Mouse (Mus musculus): ENCODE measurements around the gene Rcn3. TPM values are rescaled to one million over a fixed set of nuclear protein-coding genes. Genes with fewer than 3 reads are reported as not detected.
"Not testable (repeated sequence)": the region's sequence is repeated elsewhere in the genome, so short reads cannot be mapped to it uniquely, and the experiment has no call there.

Gene Rcn3
- polyA plus RNA-seq, 1 experiment from 2014 or later = 17.9 TPM

- Histone ChIP-seq H3K9me3 (ENCODE audit: low read length) (no peaks in the 10 kb centered on the region), H3K27me3 (ENCODE audit: insufficient read depth, low read length) (no peaks in the 10 kb centered on the region), H3K36me3 (replicated peaks; ENCODE audit: insufficient read depth, low read length) (no peaks in the 10 kb centered on the region), H3K9ac (replicated peaks) (peak overlapping the region; percentile 70), H3K4me3 (ENCODE audit: low read depth, low read length) (peak overlapping the region; percentile 53), H3K4me1 (ENCODE audit: insufficient read depth) (peaks cover 15% of the 10 kb centered on the region), H3K4me2 (ENCODE audit: low read depth, low read length) (peak overlapping the region; percentile 75), H3K27ac (ENCODE audit: low read depth) (no peak overlapping the region)
- 42% methylated on average over 11 of the region's 11 CpGs for WGBS (ENCODE audit: insufficient replicate concordance)
- DNase-seq = no peak
- ATAC-seq = no peak
- TF ChIP-seq EP300 (IDR thresholded peaks at IDR 0.05; ENCODE audit: low read depth) = no peak
- no peak for TF ChIP-seq CTCF (IDR thresholded peaks at IDR 0.05; ENCODE audit: low read depth)
These were observed 10.4 kb upstream of the Rcn3 start for GRCm38 (mm10) chr7:45102441-45102840.

GRCm38 (mm10) chr7:45100046-45100445 lies 8.0 kb upstream of the Rcn3 start:
- no peak for DNase-seq
- Histone ChIP-seq H3K36me3 (replicated peaks; ENCODE audit: insufficient read depth, low read length) (no peaks in the 10 kb centered on the region), H3K4me1 (ENCODE audit: insufficient read depth) (peaks cover 15% of the 10 kb centered on the region), H3K4me3 (ENCODE audit: low read depth, low read length) (no peak overlapping the region), H3K27ac (ENCODE audit: low read depth) (no peak overlapping the region), H3K27me3 (ENCODE audit: insufficient read depth, low read length) (no peaks in the 10 kb centered on the region), H3K9ac (replicated peaks) (no peak overlapping the region), H3K9me3 (ENCODE audit: low read length) (no peaks in the 10 kb centered on the region), H3K4me2 (ENCODE audit: low read depth, low read length) (no peak overlapping the region)
- ATAC-seq = no peak
- WGBS (ENCODE audit: insufficient replicate concordance) = 77% methylated on average over 6 of the region's 6 CpGs
- no peak for TF ChIP-seq EP300 (IDR thresholded peaks at IDR 0.05; ENCODE audit: low read depth)
- TF ChIP-seq CTCF (IDR thresholded peaks at IDR 0.05; ENCODE audit: low read depth) = no peak

GRCm38 (mm10) chr7:45098541-45099240 lies 6.7 kb upstream of the Rcn3 start:
- no peak overlapping the region for H3K9ac ChIP-seq (replicated peaks)
- no peak overlapping the region for H3K4me3 ChIP-seq (ENCODE audit: low read depth, low read length)
- no peak overlapping the region for H3K4me2 ChIP-seq (ENCODE audit: low read depth, low read length)
- DNase-seq (no peak), ATAC-seq (no peak)
- WGBS (ENCODE audit: insufficient replicate concordance) = 83% methylated on average over 8 of the region's 8 CpGs
- H3K27me3 ChIP-seq (ENCODE audit: insufficient read depth, low read length) = no peaks in the 10 kb centered on the region
- H3K27ac ChIP-seq (ENCODE audit: low read depth) = no peak overlapping the region
- TF ChIP-seq CTCF (IDR thresholded peaks at IDR 0.05; ENCODE audit: low read depth) (peak; percentile 51), EP300 (IDR thresholded peaks at IDR 0.05; ENCODE audit: low read depth) (no peak)
- H3K9me3 ChIP-seq (ENCODE audit: low read length) = no peaks in the 10 kb centered on the region
- peaks cover 8% of the 10 kb centered on the region for H3K4me1 ChIP-seq (ENCODE audit: insufficient read depth)
- H3K36me3 ChIP-seq (replicated peaks; ENCODE audit: insufficient read depth, low read length) = no peaks in the 10 kb centered on the region; the same call in 1 of the 2 replicates

- DNase-seq (no peak), ATAC-seq (peak; percentile 52; the same call in 1 of the 2 replicates)
- Histone ChIP-seq H3K36me3 (replicated peaks; ENCODE audit: insufficient read depth, low read length) (no peaks in the 10 kb centered on the region; the same call in 1 of the 2 replicates), H3K9me3 (ENCODE audit: low read length) (no peaks in the 10 kb centered on the region), H3K27ac (ENCODE audit: low read depth) (peak overlapping the region; percentile 62), H3K4me1 (ENCODE audit: insufficient read depth) (peaks cover 12% of the 10 kb centered on the region), H3K9ac (replicated peaks) (no peak overlapping the region), H3K4me2 (ENCODE audit: low read depth, low read length) (0 out of 2 replicates have a peak overlapping the region, but pooled peaks have one; percentile 4), H3K4me3 (ENCODE audit: low read depth, low read length) (no peak overlapping the region), H3K27me3 (ENCODE audit: insufficient read depth, low read length) (no peaks in the 10 kb centered on the region)
- 21% methylated on average over 6 of the region's 6 CpGs for WGBS (ENCODE audit: insufficient replicate concordance)
- no peak for TF ChIP-seq CTCF (IDR thresholded peaks at IDR 0.05; ENCODE audit: low read depth)
- TF ChIP-seq EP300 (IDR thresholded peaks at IDR 0.05; ENCODE audit: low read depth) = peak; percentile 31; the same call in 1 of the 2 replicates
These were observed 5.5 kb upstream of the Rcn3 start for GRCm38 (mm10) chr7:45097479-45097878.

GRCm38 (mm10) chr7:45095965-45096364 lies 3.9 kb upstream of the Rcn3 start:
- H3K27ac ChIP-seq (ENCODE audit: low read depth); H3K9me3 ChIP-seq (ENCODE audit: low read length); H3K4me3 ChIP-seq (ENCODE audit: low read depth, low read length); DNase-seq; H3K9ac ChIP-seq (replicated peaks); H3K27me3 ChIP-seq (ENCODE audit: insufficient read depth, low read length); H3K36me3 ChIP-seq (replicated peaks; ENCODE audit: insufficient read depth, low read length); ATAC-seq; H3K4me2 ChIP-seq (ENCODE audit: low read depth, low read length): not testable (repeated sequence)
- H3K4me1 ChIP-seq (ENCODE audit: insufficient read depth) = peaks cover 12% of the 10 kb centered on the region; the same call in 1 of the 2 replicates
- WGBS (ENCODE audit: insufficient replicate concordance) = 90% methylated on average over 14 of the region's 14 CpGs

GRCm38 (mm10) chr7:45095367-45095766 lies 3.3 kb upstream of the Rcn3 start:
- no peak overlapping the region for H3K4me3 ChIP-seq (ENCODE audit: low read depth, low read length)
- H3K27ac ChIP-seq (ENCODE audit: low read depth) = no peak overlapping the region

More at GRCm38 (mm10) chr7:45095367-45095766, 3.3 kb upstream of the Rcn3 start:
- DNase-seq (no peak), ATAC-seq (0 out of 2 replicates have a peak, but pooled peaks have one; percentile 9)
- Histone ChIP-seq H3K9ac (replicated peaks) (no peak overlapping the region), H3K9me3 (ENCODE audit: low read length) (no peaks in the 10 kb centered on the region), H3K27me3 (ENCODE audit: insufficient read depth, low read length) (no peaks in the 10 kb centered on the region), H3K36me3 (replicated peaks; ENCODE audit: insufficient read depth, low read length) (no peaks in the 10 kb centered on the region; the same call in 1 of the 2 replicates), H3K4me1 (ENCODE audit: insufficient read depth) (peaks cover 12% of the 10 kb centered on the region; the same call in 1 of the 2 replicates), H3K4me2 (ENCODE audit: low read depth, low read length) (no peak overlapping the region)
- TF ChIP-seq CTCF (IDR thresholded peaks at IDR 0.05; ENCODE audit: low read depth) (no peak), EP300 (IDR thresholded peaks at IDR 0.05; ENCODE audit: low read depth) (no peak)
- WGBS (ENCODE audit: insufficient replicate concordance) = 76% methylated on average over 3 of the region's 6 CpGs

Measured in liver, postnatal 0 days (tissue).